Mouse (Mus musculus) heart, postnatal 14 days (tissue): ENCODE data around the gene Abhd4. TPM values are rescaled to one million over a fixed set of nuclear protein-coding genes. Genes with fewer than 3 reads are reported as not detected.

Experiments
- DNase-seq, 2 experiments: peaks; one replicate each; pipeline ENCODE4 v3.0.0; 2021 to 2022
- intact Hi-C: fragments of 180-260 bp; cut with DNase I; formaldehyde crosslinking; loops from one replicate; pipeline ENCODE4 v1.15.1; 2025
- total RNA-seq, 2 experiments: library from RNA; stranded (reverse); gene quantifications; 2 replicates each; pipeline ENCODE4 v1.2.3; 2021

Gene Abhd4
- total RNA-seq, 2 experiments from 2014 or later, result 46.7 to 50.7 TPM

GRCm38 (mm10) chr14:54233559-54234143 lies 20.3 kb upstream of the Abhd4 start:
- intact Hi-C loops, result no loop called here

GRCm38 (mm10) chr14:54234231-54235040 lies 19.6 kb upstream of the Abhd4 start:
- DNase-seq, result no peak
- intact Hi-C loops, result loop anchor here (5.0 kb wide), 1 partner anchor 128 kb away; the partner anchor contains the start of gene Oxa1l

More at GRCm38 (mm10) chr14:54233559-54234143, 20.3 kb upstream of the Abhd4 start:
- DNase-seq, result peak in 1 of 2 experiments; percentile 34

GRCm38 (mm10) chr14:54235825-54236540 lies 18.0 kb upstream of the Abhd4 start:
- no peak for DNase-seq
- intact Hi-C loops, result loop anchor here (5.0 kb wide), 1 partner anchor 126 kb away; the partner anchor contains the start of gene Oxa1l

GRCm38 (mm10) chr14:54236881-54237280 lies 17.1 kb upstream of the Abhd4 start:
- DNase-seq, result no peak
- intact Hi-C loops, result loop anchor here (5.0 kb wide), 1 partner anchor 125 kb away; the partner anchor contains the start of gene Oxa1l

- intact Hi-C loops, result loop anchor here (1.0 to 5.0 kb wide), 2 partner anchors 89 to 123 kb away; partner anchors contain the start of gene Oxa1l
- peak; percentile 87 to 93 for DNase-seq
Observed at GRCm38 (mm10) chr14:54239002-54239736, 14.8 kb upstream of the Abhd4 start.

- intact Hi-C loops, result no loop called here
- DNase-seq, result no peak
Observed at GRCm38 (mm10) chr14:54240542-54240941, 13.4 kb upstream of the Abhd4 start.

- intact Hi-C loops, result no loop called here
- no peak for DNase-seq
Observed at GRCm38 (mm10) chr14:54244183-54244582, 9.8 kb upstream of the Abhd4 start.

GRCm38 (mm10) chr14:54246232-54246631 lies 7.8 kb upstream of the Abhd4 start:
- intact Hi-C loops, result no loop called here
- DNase-seq, result no peak

GRCm38 (mm10) chr14:54249326-54249725 lies 4.7 kb upstream of the Abhd4 start:
- no peak for DNase-seq
- intact Hi-C loops, result no loop called here

GRCm38 (mm10) chr14:54250122-54250521 lies 3.9 kb upstream of the Abhd4 start:
- intact Hi-C loops, result loop anchor here (5.0 to 10.0 kb wide), 3 partner anchors 112 to 842 kb away; partner anchors contain the start of genes Oxa1l, Prmt5, Thtpa and Zfhx2

GRCm38 (mm10) chr14:54254670-54255202 lies 748 bp downstream of the Abhd4 start:
- intact Hi-C loops, result loop anchor here (5.0 to 10.0 kb wide), 3 partner anchors 108 to 838 kb away; partner anchors contain the start of genes Oxa1l, Prmt5, Thtpa and Zfhx2
- DNase-seq, result no peak

More at GRCm38 (mm10) chr14:54250122-54250521, 3.9 kb upstream of the Abhd4 start:
- DNase-seq, result no peak

GRCm38 (mm10) chr14:54258131-54258670 lies 4.2 kb downstream of the Abhd4 start:
- intact Hi-C loops, result loop anchor here (10.0 kb wide), 1 partner anchor 257 kb away; the partner anchor contains the start of gene Prmt5
- DNase-seq, result no peak

GRCm38 (mm10) chr14:54259003-54259721 lies 5.2 kb downstream of the Abhd4 start:
- peak; percentile 95 to 96 for DNase-seq
- intact Hi-C loops, result loop anchor here (10.0 kb wide), 1 partner anchor 256 kb away; the partner anchor contains the start of gene Prmt5

- intact Hi-C loops, result loop anchor here (10.0 kb wide), 1 partner anchor 255 kb away; the partner anchor contains the start of gene Prmt5
- DNase-seq, result no peak
Observed at GRCm38 (mm10) chr14:54259722-54260085, 5.7 kb downstream of the Abhd4 start.

- DNase-seq, result peak in 1 of 2 experiments; percentile 17
- intact Hi-C loops, result no loop called here
Observed at GRCm38 (mm10) chr14:54260196-54260595, 6.2 kb downstream of the Abhd4 start.

- DNase-seq, result no peak
- intact Hi-C loops, result no loop called here
Observed at GRCm38 (mm10) chr14:54261386-54261785, 7.4 kb downstream of the Abhd4 start.

- intact Hi-C loops, result no loop called here
- DNase-seq, result no peak
Observed at GRCm38 (mm10) chr14:54262622-54263021, 8.6 kb downstream of the Abhd4 start.

- intact Hi-C loops, result no loop called here
- no peak for DNase-seq
Observed at GRCm38 (mm10) chr14:54263099-54263498, 9.1 kb downstream of the Abhd4 start.
